Mouse (Mus musculus) intestine, embryonic 14.5 days (tissue): ENCODE data around the gene Efcab11. TPM values are rescaled to one million over a fixed set of nuclear protein-coding genes. Genes with fewer than 3 reads are reported as not detected.
"Not testable (repeated sequence)": the region's sequence is repeated elsewhere in the genome, so short reads cannot be mapped to it uniquely, and the experiment has no call there.

Source experiments
- ATAC-seq: fragments of 200-750 bp; cut with Nextera tagmentation; replicated peaks from 2 replicates; pipeline ENCODE4 v1.8.0; 2017; ENCODE audit warnings: low read depth, moderate number of reproducible peaks, moderate TSS enrichment, moderate library complexity; ENCODE audit not compliant: low FRiP score, low TSS enrichment
- DNase-seq: peaks from one replicate; pipeline ENCODE4 v3.0.0-alpha.2; 2018; ENCODE audit warnings: low spot score
- H3K27ac ChIP-seq: fragments of 300-500 bp; sonication (generic); 2 replicates; pipeline ENCODE4 v1.5.1; 2014; ENCODE audit warnings: low read depth, mild to moderate bottlenecking, control low read depth
- H3K27me3 ChIP-seq: fragments of 300-500 bp; sonication (generic); replicated peaks from 2 replicates; pipeline ENCODE4 v1.6.1; 2014; ENCODE audit warnings: low read length, control low read depth; ENCODE audit not compliant: control insufficient read depth, insufficient read depth
- H3K36me3 ChIP-seq: fragments of 300-500 bp; sonication (generic); 2 replicates; pipeline ENCODE4 v1.6.1; 2014; ENCODE audit warnings: low read length, control low read depth; ENCODE audit not compliant: control insufficient read depth, insufficient read depth
- H3K4me1 ChIP-seq: fragments of 300-500 bp; sonication (generic); replicated peaks from 2 replicates; pipeline ENCODE4 v1.6.1; 2014; ENCODE audit warnings: low read length, control low read depth, mixed read lengths; ENCODE audit not compliant: control insufficient read depth, insufficient read depth
- H3K4me2 ChIP-seq: fragments of 300-500 bp; sonication (generic); 2 replicates; pipeline ENCODE4 v1.6.1; 2014; ENCODE audit warnings: low read length
- H3K4me3 ChIP-seq: fragments of 300-500 bp; sonication (generic); 2 replicates; pipeline ENCODE4 v1.5.1; 2014; ENCODE audit warnings: low read depth, low read length, control low read depth, mixed read lengths
- H3K9ac ChIP-seq: fragments of 300-500 bp; sonication (generic); 2 replicates; pipeline ENCODE4 v1.6.1; 2014; ENCODE audit warnings: mild to moderate bottlenecking, low read length
- H3K9me3 ChIP-seq: fragments of 300-500 bp; sonication (generic); 2 replicates; pipeline ENCODE4 v1.6.1; 2016; ENCODE audit warnings: low read length, control low read depth; ENCODE audit not compliant: control insufficient read depth
- WGBS: fragments of 180-500 bp; shearing (Covaris S2); extraction: QIAGEN DNeasy Blood & Tissue Kit; methylation state at CpG from one replicate; pipeline ENCODE4 v1.1.7; 2014; 5-methylcytosine and 5-hydroxymethylcytosine counted together
- polyA plus RNA-seq: library from polyadenylated mRNA; unstranded; fragments of >200 nt; fragmentation: Nextera tagmentation; extraction: Ambion mirVana; gene quantifications from 2 replicates; pipeline ENCODE4 v1.2.1, GENCODE M21; 2014

The Efcab11 gene
- polyA plus RNA-seq, 1 experiment from 2014 or later: 13.4 TPM

DNA sequence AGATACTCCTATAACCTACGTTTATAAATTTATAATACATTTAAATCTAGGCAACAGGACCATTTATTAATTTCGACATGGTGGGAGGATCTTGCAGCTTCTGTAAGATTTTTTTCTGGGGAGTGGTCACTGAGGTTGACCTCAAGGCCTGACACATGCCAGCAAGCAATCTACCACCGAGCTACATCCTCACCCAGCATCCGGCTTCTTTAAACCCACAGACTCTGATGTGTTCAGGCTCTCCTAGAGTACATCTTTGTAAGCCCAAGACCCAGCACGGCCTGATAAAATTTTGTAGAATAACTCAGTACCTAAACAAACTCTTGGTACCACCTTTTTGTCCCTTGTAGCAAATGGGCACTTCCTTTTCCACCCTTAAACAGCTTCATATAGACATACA, 46.7 kb downstream of the Efcab11 start:
- Histone ChIP-seq H3K27me3 (no peaks in the 10 kb centered on the region), H3K27ac (no peak overlapping the region), H3K4me3 (no peak overlapping the region), H3K36me3 (no peaks in the 10 kb centered on the region), H3K9ac (no peak overlapping the region), H3K9me3 (no peaks in the 10 kb centered on the region), H3K4me1 (no peaks in the 10 kb centered on the region), H3K4me2 (no peak overlapping the region)
- DNase-seq (no peak), ATAC-seq (no peak)
- WGBS: 85% methylated on average over 5 of the region's 5 CpGs

DNA sequence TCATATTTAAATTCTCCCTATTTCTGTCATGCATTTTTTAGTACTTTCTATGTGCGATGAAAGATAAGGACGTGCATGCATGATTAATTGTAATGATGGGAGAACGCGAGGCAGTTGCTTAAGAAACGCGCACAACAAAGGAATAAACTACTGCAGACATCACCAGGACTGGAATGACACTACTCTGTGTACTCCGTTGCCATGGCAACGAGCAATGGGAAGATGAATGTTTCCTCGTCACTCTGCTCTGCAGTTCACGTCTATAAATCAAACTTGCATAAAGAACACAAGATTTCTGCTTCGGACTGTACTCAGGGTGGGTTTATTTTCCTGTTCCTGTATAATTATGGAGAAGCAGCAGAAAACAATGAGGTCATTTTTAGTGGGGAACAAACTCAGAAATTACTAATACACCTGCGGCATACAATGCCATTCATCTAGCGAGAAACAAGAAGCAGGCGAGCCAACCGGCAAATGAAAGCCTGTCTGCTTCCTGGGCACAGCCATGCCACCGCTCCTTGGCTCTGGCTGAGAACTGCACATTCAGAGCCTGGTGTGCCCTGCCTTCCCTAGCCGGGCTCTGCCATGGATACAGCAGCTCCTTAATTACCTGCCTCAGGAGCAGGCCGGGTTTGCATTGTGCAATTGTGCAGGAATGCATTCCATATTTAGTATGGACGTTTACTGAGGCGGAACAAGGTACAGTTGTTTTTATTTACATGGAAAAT, 47.7 kb downstream of the Efcab11 start:
- DNase-seq (peak; percentile 55), ATAC-seq (no peak; the same call in 1 of the 2 replicates)
- Histone ChIP-seq H3K27me3 (no peaks in the 10 kb centered on the region), H3K36me3 (no peaks in the 10 kb centered on the region), H3K9ac (no peak overlapping the region), H3K4me1 (no peaks in the 10 kb centered on the region), H3K4me2 (no peak overlapping the region), H3K9me3 (no peaks in the 10 kb centered on the region), H3K4me3 (no peak overlapping the region), H3K27ac (no peak overlapping the region)
- WGBS: 67% methylated on average over 20 of the region's 20 CpGs

- no peaks in the 10 kb centered on the region for H3K9me3 ChIP-seq
- no peak overlapping the region for H3K27ac ChIP-seq
- H3K9ac ChIP-seq: no peak overlapping the region
- H3K4me3 ChIP-seq: no peak overlapping the region
- no peak overlapping the region for H3K4me2 ChIP-seq
- no peaks in the 10 kb centered on the region for H3K36me3 ChIP-seq
- no peaks in the 10 kb centered on the region for H3K27me3 ChIP-seq
- DNase-seq (no peak), ATAC-seq (no peak)
- WGBS: 97% methylated on average over 1 of the region's 1 CpGs
- H3K4me1 ChIP-seq: no peaks in the 10 kb centered on the region
Observed at GRCm38 (mm10) chr12:99833476-99833875, 50.8 kb downstream of the Efcab11 start.

DNA sequence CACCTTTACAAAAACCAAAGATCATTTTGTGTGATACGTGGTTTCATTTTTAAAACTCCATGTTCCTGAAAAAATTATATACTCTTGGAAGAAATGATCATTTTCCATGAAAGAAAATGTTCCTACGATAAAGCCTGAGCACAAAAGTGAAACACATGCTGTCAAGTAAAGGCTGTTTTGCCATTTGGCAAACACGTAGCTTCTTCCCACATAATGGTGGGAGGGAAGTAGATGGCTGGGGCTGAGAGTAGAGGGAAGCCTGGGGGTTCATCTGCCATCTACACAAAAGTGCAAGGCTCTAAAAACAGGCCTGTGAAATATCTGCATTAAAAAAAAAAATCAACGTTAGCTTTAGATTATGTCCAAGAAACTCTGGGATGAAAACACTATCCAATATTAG, 61.6 kb downstream of the Efcab11 start:
- no peak for DNase-seq
- H3K27me3 ChIP-seq: no peaks in the 10 kb centered on the region
- ATAC-seq: no peak

GRCm38 (mm10) chr12:99821309-99821934, 62.8 kb downstream of the Efcab11 start:
- H3K36me3 ChIP-seq: no peaks in the 10 kb centered on the region
- no peaks in the 10 kb centered on the region for H3K27me3 ChIP-seq
- no peak overlapping the region for H3K9ac ChIP-seq
- H3K4me1 ChIP-seq: no peaks in the 10 kb centered on the region
- no peak overlapping the region for H3K4me2 ChIP-seq
- 83% methylated on average over 12 of the region's 12 CpGs for WGBS
- DNase-seq (no peak), ATAC-seq (no peak)
- no peak overlapping the region for H3K27ac ChIP-seq
- H3K4me3 ChIP-seq: no peak overlapping the region
- H3K9me3 ChIP-seq: peaks cover 1% of the 10 kb centered on the region; the same call in 1 of the 2 replicates

More for the DNA sequence above, 61.6 kb downstream of the Efcab11 start:
- Histone ChIP-seq H3K4me1 (no peaks in the 10 kb centered on the region), H3K9ac (no peak overlapping the region), H3K9me3 (no peaks in the 10 kb centered on the region), H3K4me2 (no peak overlapping the region), H3K27ac (no peak overlapping the region), H3K4me3 (no peak overlapping the region), H3K36me3 (no peaks in the 10 kb centered on the region)
- 89% methylated on average over 4 of the region's 4 CpGs for WGBS

DNA sequence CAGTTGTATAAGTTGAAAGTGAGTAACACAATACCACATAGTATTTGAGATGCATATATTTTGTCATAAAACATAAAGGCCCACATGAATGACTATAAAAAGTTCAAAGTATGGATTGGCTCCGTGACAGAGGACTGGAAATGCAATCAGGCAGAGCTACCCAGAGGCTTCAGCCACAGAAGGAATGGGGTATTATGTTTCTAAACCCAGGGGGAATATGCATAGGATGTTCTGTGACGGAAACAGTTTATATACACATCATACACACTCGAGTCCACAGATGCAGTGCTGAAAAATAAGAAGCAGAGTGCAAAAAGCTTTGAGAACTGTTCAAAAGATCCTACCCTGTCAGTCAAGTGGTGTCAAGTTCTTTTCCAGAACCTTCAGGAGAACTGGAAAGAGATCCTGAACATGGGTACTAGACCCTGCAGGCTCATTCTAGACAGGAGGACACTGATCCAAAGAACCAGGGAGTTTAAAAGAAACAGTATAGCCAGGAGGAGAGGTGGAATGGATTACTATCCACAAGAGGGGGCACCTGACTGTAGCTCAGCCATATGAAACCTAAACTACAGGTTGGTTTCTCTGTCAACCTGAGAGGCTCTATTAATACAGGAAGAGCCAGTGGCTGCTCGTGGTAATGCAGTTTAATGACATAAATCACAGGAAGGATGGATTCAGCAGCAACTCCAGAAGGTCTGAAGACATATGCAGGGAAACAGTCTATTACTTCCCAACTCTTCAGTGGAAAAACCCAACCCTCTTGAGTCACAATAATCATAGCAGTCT, 64.9 kb downstream of the Efcab11 start:
- 47% methylated on average over 4 of the region's 4 CpGs for WGBS
- Histone ChIP-seq H3K4me1 (no peaks in the 10 kb centered on the region), H3K4me2 (no peak overlapping the region), H3K27me3 (no peaks in the 10 kb centered on the region), H3K36me3 (no peaks in the 10 kb centered on the region), H3K9ac (no peak overlapping the region), H3K4me3 (no peak overlapping the region), H3K9me3 (peaks cover 3% of the 10 kb centered on the region; the same call in 1 of the 2 replicates), H3K27ac (no peak overlapping the region)
- no peak for DNase-seq
- no peak for ATAC-seq

DNA sequence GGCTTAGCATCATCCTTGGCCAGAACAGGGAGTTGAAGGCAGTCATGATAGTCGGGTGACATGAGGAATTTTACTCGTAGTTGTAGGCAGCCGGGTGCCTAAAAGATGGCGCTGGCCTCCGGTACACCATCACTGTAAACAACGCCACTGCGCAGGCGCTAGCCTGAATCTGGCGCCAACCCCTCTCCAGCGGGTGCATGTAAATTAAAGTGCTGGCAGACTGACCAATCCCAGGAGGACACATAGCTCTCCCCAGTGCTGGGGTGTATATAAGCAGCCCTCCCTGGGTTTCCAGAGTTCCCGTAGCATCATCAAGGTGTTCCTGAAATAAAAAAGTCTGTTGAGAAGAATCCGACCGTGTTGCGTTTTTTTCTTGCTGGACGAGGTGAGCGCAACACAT, 66.2 kb downstream of the Efcab11 start:
- DNase-seq, H3K27ac ChIP-seq, H3K9ac ChIP-seq, H3K4me2 ChIP-seq, H3K36me3 ChIP-seq, H3K4me3 ChIP-seq, H3K27me3 ChIP-seq, ATAC-seq, H3K9me3 ChIP-seq, H3K4me1 ChIP-seq: not testable (repeated sequence)
- WGBS: 94% methylated on average over 16 of the region's 16 CpGs

DNA sequence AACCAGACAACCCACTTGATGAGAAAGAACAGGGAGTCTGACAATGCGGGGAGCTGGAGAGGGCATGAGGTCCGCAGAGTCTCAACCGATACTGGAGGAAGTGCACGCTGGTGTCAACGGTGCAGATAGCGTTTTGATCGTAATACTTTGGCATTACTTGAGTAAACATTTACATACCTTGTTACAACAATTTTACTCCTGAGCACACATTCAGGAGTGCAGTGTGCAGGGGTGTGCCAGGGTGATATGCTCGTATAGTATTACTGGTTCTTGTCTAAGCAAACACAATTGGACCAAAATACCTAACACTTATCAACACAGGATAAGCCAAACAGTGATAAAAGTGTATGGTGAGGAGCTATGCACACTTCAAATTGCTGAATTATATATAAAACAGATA, 69.0 kb downstream of the Efcab11 start:
- Histone ChIP-seq H3K4me1 (no peaks in the 10 kb centered on the region), H3K36me3 (no peaks in the 10 kb centered on the region), H3K4me3 (no peak overlapping the region), H3K9ac (no peak overlapping the region), H3K9me3 (peaks cover 3% of the 10 kb centered on the region; the same call in 1 of the 2 replicates), H3K27ac (no peak overlapping the region), H3K27me3 (no peaks in the 10 kb centered on the region), H3K4me2 (no peak overlapping the region)
- ATAC-seq: peak; percentile 84
- 45% methylated on average over 8 of the region's 8 CpGs for WGBS
- DNase-seq: no peak
